Mouse (Mus musculus) gastrocnemius, adult 8-10 months (tissue): Measurements from ENCODE around the gene Rsph10b. TPM values are rescaled to one million over a fixed set of nuclear protein-coding genes. Genes with fewer than 3 reads are reported as not detected.

Experiments
- DNase-seq, 2 experiments: peaks; one replicate each; pipeline ENCODE4 v3.0.0; 2022; ENCODE audit warnings: low spot score in 2 of 2
- total RNA-seq, 4 experiments: library from RNA; stranded (reverse); gene quantifications; 2 replicates each; pipeline ENCODE4 v1.2.4; 2022

The Rsph10b gene
- total RNA-seq, 4 experiments from 2014 or later, result 0.43 to 1.0 (median 0.92) TPM

- no peak for DNase-seq
These were observed 1.0 kb downstream of the Rsph10b start for GRCm38 (mm10) chr5:143933875-143934274.

- no peak for DNase-seq
These were observed 3.3 kb downstream of the Rsph10b start for GRCm38 (mm10) chr5:143936156-143936555.

GRCm38 (mm10) chr5:143941588-143941987 lies 8.8 kb downstream of the Rsph10b start:
- DNase-seq, result no peak

GRCm38 (mm10) chr5:143943231-143944125 lies 10.6 kb downstream of the Rsph10b start:
- DNase-seq, result no peak

- no peak for DNase-seq
These were observed 15.5 kb downstream of the Rsph10b start for GRCm38 (mm10) chr5:143948361-143948760.

GRCm38 (mm10) chr5:143950016-143950415 lies 17.2 kb downstream of the Rsph10b start:
- no peak for DNase-seq

- no peak for DNase-seq
These were observed 24.3 kb downstream of the Rsph10b start for GRCm38 (mm10) chr5:143957101-143957500.

GRCm38 (mm10) chr5:143959551-143959950 lies 26.7 kb downstream of the Rsph10b start:
- DNase-seq, result no peak

GRCm38 (mm10) chr5:143961176-143961575 lies 28.3 kb downstream of the Rsph10b start:
- no peak for DNase-seq

GRCm38 (mm10) chr5:143965586-143966345 lies 32.9 kb downstream of the Rsph10b start:
- no peak for DNase-seq

- no peak for DNase-seq
These were observed 33.8 kb downstream of the Rsph10b start for GRCm38 (mm10) chr5:143966671-143967070.

- no peak for DNase-seq
These were observed 39.8 kb downstream of the Rsph10b start for GRCm38 (mm10) chr5:143972628-143973027.

- peak; percentile 11 to 43 for DNase-seq
These were observed 42.2 kb downstream of the Rsph10b start for GRCm38 (mm10) chr5:143974931-143975630.

- DNase-seq, result no peak
These were observed 42.7 kb downstream of the Rsph10b start for GRCm38 (mm10) chr5:143975631-143975933.

GRCm38 (mm10) chr5:143976232-143976631 lies 43.4 kb downstream of the Rsph10b start:
- no peak for DNase-seq

- no peak for DNase-seq
These were observed 44.0 kb downstream of the Rsph10b start for GRCm38 (mm10) chr5:143976726-143977431.

GRCm38 (mm10) chr5:143980858-143981257 lies 48.0 kb downstream of the Rsph10b start:
- no peak for DNase-seq

GRCm38 (mm10) chr5:143982361-143982760 lies 49.5 kb downstream of the Rsph10b start:
- no peak for DNase-seq

GRCm38 (mm10) chr5:143985381-143985780 lies 52.5 kb downstream of the Rsph10b start:
- DNase-seq, result no peak

GRCm38 (mm10) chr5:143987596-143987995 lies 54.8 kb downstream of the Rsph10b start:
- DNase-seq, result no peak

GRCm38 (mm10) chr5:143989046-143989445 lies 56.2 kb downstream of the Rsph10b start:
- DNase-seq, result no peak
